Mouse (Mus musculus) heart, embryonic 15.5 days (tissue): Measurements from ENCODE around the gene Osbp2. TPM values are rescaled to one million over a fixed set of nuclear protein-coding genes. Genes with fewer than 3 reads are reported as not detected.

Experiments
- ATAC-seq: fragments of 200-750 bp; cut with Nextera tagmentation; replicated peaks from 2 replicates; pipeline ENCODE4 v1.8.0; 2017; ENCODE audit warnings: low read depth, moderate TSS enrichment; ENCODE audit not compliant: insufficient number of reproducible peaks, insufficient read depth, low FRiP score
- H3K27ac ChIP-seq: fragments of 300-500 bp; sonication (generic); 2 replicates; pipeline ENCODE4 v1.5.1; 2015; ENCODE audit warnings: mild to moderate bottlenecking, inconsistent platforms
- H3K27me3 ChIP-seq: fragments of 300-500 bp; sonication (generic); 2 replicates; pipeline ENCODE4 v1.6.1; 2015; ENCODE audit warnings: inconsistent platforms
- H3K36me3 ChIP-seq: fragments of 300-500 bp; sonication (generic); 2 replicates; pipeline ENCODE4 v1.6.1; 2015; ENCODE audit warnings: mild to moderate bottlenecking, inconsistent platforms
- H3K4me1 ChIP-seq: fragments of 300-500 bp; sonication (generic); replicated peaks from 2 replicates; pipeline ENCODE4 v1.6.1; 2015; ENCODE audit warnings: inconsistent platforms
- H3K4me2 ChIP-seq: fragments of 300-500 bp; sonication (generic); 2 replicates; pipeline ENCODE4 v1.6.1; 2015; ENCODE audit warnings: inconsistent platforms, mild to moderate bottlenecking, moderate library complexity
- H3K4me3 ChIP-seq: fragments of 300-500 bp; sonication (generic); 2 replicates; pipeline ENCODE4 v1.5.1; 2015; ENCODE audit warnings: mild to moderate bottlenecking, inconsistent platforms
- H3K9ac ChIP-seq: fragments of 300-500 bp; sonication (generic); 2 replicates; pipeline ENCODE4 v1.6.1; 2015; ENCODE audit warnings: mild to moderate bottlenecking, inconsistent platforms
- H3K9me3 ChIP-seq: fragments of 300-500 bp; sonication (generic); replicated peaks from 2 replicates; pipeline ENCODE4 v1.6.1; 2016; ENCODE audit warnings: inconsistent platforms
- WGBS: fragments of 180-500 bp; shearing (Covaris S2); methylation state at CpG from one replicate; pipeline ENCODE4 v1.1.7; 2015; ENCODE audit warnings: mixed read lengths; 5-methylcytosine and 5-hydroxymethylcytosine counted together
- polyA plus RNA-seq: library from polyadenylated mRNA; unstranded; fragments of >200 nt; fragmentation: Nextera tagmentation; extraction: Ambion mirVana; gene quantifications from 2 replicates; pipeline ENCODE4 v1.2.1, GENCODE M21; 2015

Osbp2 gene
- polyA plus RNA-seq, 1 experiment from 2014 or later: 1.5 TPM

- no peak overlapping the region for H3K4me3 ChIP-seq
- ATAC-seq: no peak
- no peak overlapping the region for H3K9ac ChIP-seq
- no peaks in the 10 kb centered on the region for H3K9me3 ChIP-seq
- peaks cover 92% of the 10 kb centered on the region for H3K36me3 ChIP-seq
- H3K4me2 ChIP-seq: no peak overlapping the region
- no peaks in the 10 kb centered on the region for H3K27me3 ChIP-seq
- WGBS: 79% methylated on average over 4 of the region's 4 CpGs
- no peak overlapping the region for H3K27ac ChIP-seq
- H3K4me1 ChIP-seq: no peaks in the 10 kb centered on the region
Measured at GRCm38 (mm10) chr11:3674545-3674944, 189.2 kb downstream of the Osbp2 start.

GRCm38 (mm10) chr11:3671000-3671628 lies 192.6 kb downstream of the Osbp2 start:
- Histone ChIP-seq H3K4me2 (no peak overlapping the region), H3K4me1 (no peaks in the 10 kb centered on the region), H3K9me3 (no peaks in the 10 kb centered on the region), H3K36me3 (peaks cover 80% of the 10 kb centered on the region), H3K9ac (no peak overlapping the region), H3K4me3 (no peak overlapping the region), H3K27ac (no peak overlapping the region), H3K27me3 (no peaks in the 10 kb centered on the region)
- WGBS: 89% methylated on average over 1 of the region's 1 CpGs
- ATAC-seq: no peak

GRCm38 (mm10) chr11:3669849-3670248 lies 193.9 kb downstream of the Osbp2 start:
- Histone ChIP-seq H3K4me1 (no peaks in the 10 kb centered on the region), H3K4me3 (no peak overlapping the region), H3K4me2 (no peak overlapping the region), H3K27ac (no peak overlapping the region), H3K36me3 (peaks cover 74% of the 10 kb centered on the region), H3K27me3 (no peaks in the 10 kb centered on the region), H3K9me3 (no peaks in the 10 kb centered on the region), H3K9ac (no peak overlapping the region)
- no peak for ATAC-seq

- H3K9ac ChIP-seq: no peak overlapping the region
- H3K4me3 ChIP-seq: no peak overlapping the region
- peaks cover 74% of the 10 kb centered on the region for H3K36me3 ChIP-seq
- no peaks in the 10 kb centered on the region for H3K9me3 ChIP-seq
- H3K4me1 ChIP-seq: no peaks in the 10 kb centered on the region
- 88% methylated on average over 2 of the region's 2 CpGs for WGBS
- no peak overlapping the region for H3K27ac ChIP-seq
- no peaks in the 10 kb centered on the region for H3K27me3 ChIP-seq
- H3K4me2 ChIP-seq: no peak overlapping the region
- no peak for ATAC-seq
Measured at GRCm38 (mm10) chr11:3668768-3669167, 194.9 kb downstream of the Osbp2 start.

GRCm38 (mm10) chr11:3667506-3667905 lies 196.2 kb downstream of the Osbp2 start:
- Histone ChIP-seq H3K9me3 (no peaks in the 10 kb centered on the region), H3K27ac (no peak overlapping the region), H3K36me3 (peaks cover 70% of the 10 kb centered on the region), H3K4me3 (no peak overlapping the region), H3K4me2 (no peak overlapping the region), H3K9ac (no peak overlapping the region), H3K4me1 (no peaks in the 10 kb centered on the region), H3K27me3 (no peaks in the 10 kb centered on the region)
- 87% methylated on average over 3 of the region's 3 CpGs for WGBS
- no peak for ATAC-seq

GRCm38 (mm10) chr11:3661964-3662363 lies 201.7 kb downstream of the Osbp2 start:
- ATAC-seq: no peak
- Histone ChIP-seq H3K9ac (no peak overlapping the region), H3K36me3 (peaks cover 41% of the 10 kb centered on the region), H3K4me2 (no peak overlapping the region), H3K4me1 (no peaks in the 10 kb centered on the region), H3K9me3 (no peaks in the 10 kb centered on the region), H3K27ac (no peak overlapping the region), H3K27me3 (no peaks in the 10 kb centered on the region), H3K4me3 (no peak overlapping the region)
- WGBS: 89% methylated on average over 2 of the region's 2 CpGs

Other genes with a start within 250 kb of the Osbp2 start
- 15.7 and 20.0 TPM in 2 replicates for gene Morc2a, start 214.7 kb downstream of the Osbp2 start, polyA plus RNA-seq
- gene 4921536K21Rik, start 31.2 kb upstream of the Osbp2 start, polyA plus RNA-seq: 0.06 and 0.21 TPM in 2 replicates
- 9.5 and 9.8 TPM in 2 replicates for gene Dusp18, start 31.3 kb upstream of the Osbp2 start, polyA plus RNA-seq
- 3.6 and 4.4 TPM in 2 replicates for gene Slc35e4, start 50.8 kb upstream of the Osbp2 start, polyA plus RNA-seq
- 64.0 and 73.4 TPM in 2 replicates for gene Tcn2, start 68.3 kb upstream of the Osbp2 start, polyA plus RNA-seq
- gene Pes1, start 100.1 kb upstream of the Osbp2 start, polyA plus RNA-seq: 43.5 and 49.8 TPM in 2 replicates
- not detected in 2 replicates for gene 4930556J24Rik, start 112.9 kb upstream of the Osbp2 start, polyA plus RNA-seq
- 0.44 and 1.9 TPM in 2 replicates for gene Gal3st1, start 119.7 kb upstream of the Osbp2 start, polyA plus RNA-seq
- 0.50 and 0.79 TPM in 2 replicates for gene Sec14l4, start 167.6 kb upstream of the Osbp2 start, polyA plus RNA-seq
- gene Sec14l3, start 200.9 kb upstream of the Osbp2 start, polyA plus RNA-seq: 0.72 and 0.93 TPM in 2 replicates
- 32.1 and 32.8 TPM in 2 replicates for gene Mtfp1, start 231.5 kb upstream of the Osbp2 start, polyA plus RNA-seq